Mouse (Mus musculus): ENCODE results near the gene Pgghg. TPM values are rescaled to one million over a fixed set of nuclear protein-coding genes. Genes with fewer than 3 reads are reported as not detected.
A peak's percentile ranks its signal among the peaks of the same experiment; 100 is the strongest.

Pgghg gene
- polyA plus RNA-seq, 1 experiment from 2014 or later = 31.0 TPM

DNA sequence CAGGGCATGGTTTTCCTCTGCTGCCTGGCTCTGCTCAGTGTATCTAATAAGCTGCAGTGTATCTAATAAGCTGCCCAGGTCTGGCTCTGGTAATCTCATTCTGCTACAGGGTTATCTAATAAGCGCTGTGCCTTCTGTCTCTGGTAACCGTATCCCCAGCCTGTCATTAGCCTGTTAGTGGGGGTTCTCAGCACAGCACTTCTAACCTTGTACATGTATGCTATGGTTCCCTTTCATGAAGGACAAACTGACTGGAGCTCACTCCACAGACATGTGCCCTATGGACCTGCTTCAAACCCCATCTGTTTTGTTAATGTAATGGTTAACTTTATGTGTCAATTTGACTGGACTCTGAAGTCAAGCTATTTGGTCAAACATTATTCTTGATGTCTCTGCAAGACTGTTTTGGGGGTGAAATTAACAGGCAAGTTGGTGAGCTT lies 35.5 kb upstream of the Pgghg start:
- Histone ChIP-seq H3K27ac (ENCODE audit: low read length) (no peak overlapping the region), H3K9ac (replicated peaks; ENCODE audit: low read depth, low read length) (no peak overlapping the region), H3K4me1 (ENCODE audit: control insufficient read depth, insufficient read depth, low read length) (no peaks in the 10 kb centered on the region), H3K4me3 (ENCODE audit: low read depth, low read length) (no peak overlapping the region), H3K4me2 (replicated peaks; ENCODE audit: low read depth, low read length) (no peak overlapping the region), H3K36me3 (ENCODE audit: control insufficient read depth, insufficient read depth, low read length) (no peaks in the 10 kb centered on the region), H3K9me3 (ENCODE audit: control insufficient read depth, low read depth, low read length) (no peaks in the 10 kb centered on the region), H3K27me3 (ENCODE audit: control insufficient read depth, insufficient read depth, low read length) (no peaks in the 10 kb centered on the region)
- no peak for ATAC-seq (ENCODE audit: insufficient number of reproducible peaks, insufficient read depth, low FRiP score, low read depth)
- 77% methylated on average over 2 of the region's 2 CpGs for WGBS

DNA sequence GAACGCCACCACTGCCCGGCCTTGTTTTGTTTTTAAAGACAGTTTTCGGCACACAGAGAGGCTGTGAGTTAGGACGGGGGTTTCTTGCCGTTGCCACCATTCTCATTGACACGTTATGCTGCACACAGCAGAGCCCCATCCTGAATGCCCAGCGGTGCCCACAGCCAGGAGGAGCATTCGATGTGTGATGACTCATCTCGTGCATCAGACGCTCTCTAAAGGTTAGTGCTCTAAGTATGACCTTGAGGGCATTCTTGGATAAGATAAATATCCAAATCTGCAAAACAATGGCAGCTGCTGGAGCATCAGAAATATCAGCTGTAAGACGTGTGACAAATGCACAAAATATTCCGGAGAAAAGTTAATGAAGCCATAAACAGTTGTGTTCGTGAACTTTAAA lies 34.1 kb upstream of the Pgghg start:
- Histone ChIP-seq H3K36me3 (ENCODE audit: control insufficient read depth, insufficient read depth, low read length) (no peaks in the 10 kb centered on the region), H3K4me1 (ENCODE audit: control insufficient read depth, insufficient read depth, low read length) (no peaks in the 10 kb centered on the region), H3K27ac (ENCODE audit: low read length) (no peak overlapping the region), H3K27me3 (ENCODE audit: control insufficient read depth, insufficient read depth, low read length) (no peaks in the 10 kb centered on the region), H3K4me3 (ENCODE audit: low read depth, low read length) (no peak overlapping the region), H3K9ac (replicated peaks; ENCODE audit: low read depth, low read length) (no peak overlapping the region), H3K4me2 (replicated peaks; ENCODE audit: low read depth, low read length) (no peak overlapping the region), H3K9me3 (ENCODE audit: control insufficient read depth, low read depth, low read length) (no peaks in the 10 kb centered on the region)
- WGBS = 72% methylated on average over 13 of the region's 13 CpGs
- no peak for ATAC-seq (ENCODE audit: insufficient number of reproducible peaks, insufficient read depth, low FRiP score, low read depth)

DNA sequence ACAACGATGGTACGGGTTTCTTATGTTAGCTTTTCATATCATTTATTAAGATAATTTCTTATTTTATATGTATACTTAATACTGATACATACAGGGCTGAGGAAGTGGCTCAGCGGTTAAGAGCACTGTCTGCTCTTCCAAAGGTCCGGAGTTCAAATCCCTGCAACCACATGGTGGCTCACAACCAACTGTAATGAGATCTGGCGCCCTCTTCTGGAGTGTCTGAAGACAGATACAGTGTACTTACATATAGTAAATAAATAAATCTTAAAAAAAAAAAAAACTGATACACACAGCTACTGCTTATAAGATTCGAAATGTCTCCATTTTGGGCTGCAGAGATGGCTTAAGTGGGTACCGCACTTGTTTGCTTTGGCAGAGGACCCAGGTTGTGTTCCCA lies 33.5 kb upstream of the Pgghg start:
- 81% methylated on average over 7 of the region's 7 CpGs for WGBS
- ATAC-seq (ENCODE audit: insufficient number of reproducible peaks, insufficient read depth, low FRiP score, low read depth) = no peak
- no peaks in the 10 kb centered on the region for H3K27me3 ChIP-seq (ENCODE audit: control insufficient read depth, insufficient read depth, low read length)
- no peak overlapping the region for H3K4me3 ChIP-seq (ENCODE audit: low read depth, low read length)
- H3K27ac ChIP-seq (ENCODE audit: low read length) = no peak overlapping the region
- H3K4me1 ChIP-seq (ENCODE audit: control insufficient read depth, insufficient read depth, low read length) = no peaks in the 10 kb centered on the region
- no peak overlapping the region for H3K9ac ChIP-seq (replicated peaks; ENCODE audit: low read depth, low read length)
- no peaks in the 10 kb centered on the region for H3K9me3 ChIP-seq (ENCODE audit: control insufficient read depth, low read depth, low read length)
- H3K36me3 ChIP-seq (ENCODE audit: control insufficient read depth, insufficient read depth, low read length) = no peaks in the 10 kb centered on the region
- H3K4me2 ChIP-seq (replicated peaks; ENCODE audit: low read depth, low read length) = no peak overlapping the region

DNA sequence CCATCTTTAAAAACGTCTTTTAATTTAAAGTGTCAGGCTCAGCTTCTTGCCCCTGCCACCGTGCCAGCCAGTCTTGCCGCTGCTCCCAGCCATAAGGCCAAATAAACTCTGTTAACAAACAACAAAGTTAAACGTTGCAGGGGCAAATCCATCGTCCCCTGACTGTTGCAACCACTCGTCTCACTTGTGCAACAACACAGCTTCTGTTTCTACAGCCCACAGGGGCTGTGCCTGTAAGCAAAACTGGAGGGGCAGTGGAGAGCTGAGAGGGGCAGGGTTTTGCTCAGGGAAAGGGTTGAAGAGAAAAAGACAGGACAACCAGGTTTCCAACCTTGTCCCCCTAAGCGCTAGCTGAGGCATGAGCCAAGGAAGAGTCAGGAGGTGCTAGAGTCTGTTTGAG lies 33.0 kb upstream of the Pgghg start:
- 50% methylated on average over 7 of the region's 7 CpGs for WGBS
- H3K36me3 ChIP-seq (ENCODE audit: control insufficient read depth, insufficient read depth, low read length) = no peaks in the 10 kb centered on the region
- H3K9me3 ChIP-seq (ENCODE audit: control insufficient read depth, low read depth, low read length) = no peaks in the 10 kb centered on the region
- H3K27me3 ChIP-seq (ENCODE audit: control insufficient read depth, insufficient read depth, low read length) = no peaks in the 10 kb centered on the region
- H3K4me1 ChIP-seq (ENCODE audit: control insufficient read depth, insufficient read depth, low read length) = no peaks in the 10 kb centered on the region
- ATAC-seq (ENCODE audit: insufficient number of reproducible peaks, insufficient read depth, low FRiP score, low read depth) = 0 out of 2 replicates have a peak, but pooled peaks have one; percentile 3
- no peak overlapping the region for H3K4me2 ChIP-seq (replicated peaks; ENCODE audit: low read depth, low read length)
- H3K27ac ChIP-seq (ENCODE audit: low read length) = no peak overlapping the region
- H3K4me3 ChIP-seq (ENCODE audit: low read depth, low read length) = no peak overlapping the region
- H3K9ac ChIP-seq (replicated peaks; ENCODE audit: low read depth, low read length) = no peak overlapping the region

DNA sequence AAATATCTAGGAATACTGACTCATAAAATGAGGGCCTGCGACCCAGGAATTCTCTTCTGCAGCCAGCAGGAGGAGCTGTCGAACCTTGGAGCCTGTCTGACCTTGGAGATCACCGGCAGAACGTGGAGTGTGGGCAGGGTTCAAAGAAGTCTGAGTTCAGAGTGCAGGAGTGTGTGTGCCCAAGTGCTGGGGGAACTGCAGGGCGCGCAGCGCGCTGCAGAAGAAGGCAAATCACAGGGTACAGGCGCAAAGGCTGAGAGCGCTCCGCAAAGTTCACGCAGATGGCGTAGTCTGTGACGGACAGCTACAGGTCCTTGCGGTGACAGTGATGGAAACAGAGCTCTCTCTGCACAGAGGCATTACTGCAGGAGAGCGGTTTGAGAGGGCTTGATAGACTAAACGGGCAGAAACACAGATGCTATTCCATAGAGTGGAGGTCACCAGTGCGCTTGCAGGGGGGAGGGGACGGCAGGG lies 32.5 kb upstream of the Pgghg start:
- WGBS = 2% methylated on average over 19 of the region's 19 CpGs
- ATAC-seq (ENCODE audit: insufficient number of reproducible peaks, insufficient read depth, low FRiP score, low read depth) = peak; percentile 66
- Histone ChIP-seq H3K27ac (ENCODE audit: low read length) (no peak overlapping the region), H3K9ac (replicated peaks; ENCODE audit: low read depth, low read length) (no peak overlapping the region), H3K36me3 (ENCODE audit: control insufficient read depth, insufficient read depth, low read length) (no peaks in the 10 kb centered on the region), H3K4me3 (ENCODE audit: low read depth, low read length) (peak overlapping the region; percentile 35), H3K4me1 (ENCODE audit: control insufficient read depth, insufficient read depth, low read length) (no peaks in the 10 kb centered on the region), H3K27me3 (ENCODE audit: control insufficient read depth, insufficient read depth, low read length) (no peaks in the 10 kb centered on the region), H3K9me3 (ENCODE audit: control insufficient read depth, low read depth, low read length) (no peaks in the 10 kb centered on the region), H3K4me2 (replicated peaks; ENCODE audit: low read depth, low read length) (peak overlapping the region; percentile 83)

DNA sequence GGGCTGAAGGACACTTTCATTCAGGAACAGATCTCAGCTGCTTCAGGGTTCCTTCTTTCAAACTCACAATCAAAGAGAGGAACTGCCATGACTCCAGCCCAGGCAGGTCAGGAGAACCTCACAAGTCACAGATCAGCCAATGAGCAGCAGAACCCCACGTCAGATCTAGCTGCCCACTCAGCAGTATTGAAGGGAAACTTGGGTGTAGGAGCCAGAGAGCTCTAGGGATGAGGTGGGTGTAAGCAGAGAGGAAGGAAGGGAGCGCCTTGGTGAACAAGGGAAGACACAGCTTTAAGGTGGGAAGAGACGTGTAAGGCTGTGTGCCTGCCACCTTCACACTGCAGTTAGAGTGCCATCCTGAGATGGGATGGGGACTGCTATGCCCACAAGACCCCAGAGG lies 28.9 kb upstream of the Pgghg start:
- Histone ChIP-seq H3K36me3 (ENCODE audit: control insufficient read depth, insufficient read depth, low read length) (no peaks in the 10 kb centered on the region), H3K9ac (replicated peaks; ENCODE audit: low read depth, low read length) (no peak overlapping the region), H3K27ac (ENCODE audit: low read length) (peak overlapping the region; percentile 4; the same call in 1 of the 2 replicates), H3K4me3 (ENCODE audit: low read depth, low read length) (no peak overlapping the region), H3K4me1 (ENCODE audit: control insufficient read depth, insufficient read depth, low read length) (no peaks in the 10 kb centered on the region), H3K9me3 (ENCODE audit: control insufficient read depth, low read depth, low read length) (no peaks in the 10 kb centered on the region), H3K4me2 (replicated peaks; ENCODE audit: low read depth, low read length) (no peak overlapping the region), H3K27me3 (ENCODE audit: control insufficient read depth, insufficient read depth, low read length) (no peaks in the 10 kb centered on the region)
- no peak for ATAC-seq (ENCODE audit: insufficient number of reproducible peaks, insufficient read depth, low FRiP score, low read depth)
- 67% methylated on average over 3 of the region's 3 CpGs for WGBS

DNA sequence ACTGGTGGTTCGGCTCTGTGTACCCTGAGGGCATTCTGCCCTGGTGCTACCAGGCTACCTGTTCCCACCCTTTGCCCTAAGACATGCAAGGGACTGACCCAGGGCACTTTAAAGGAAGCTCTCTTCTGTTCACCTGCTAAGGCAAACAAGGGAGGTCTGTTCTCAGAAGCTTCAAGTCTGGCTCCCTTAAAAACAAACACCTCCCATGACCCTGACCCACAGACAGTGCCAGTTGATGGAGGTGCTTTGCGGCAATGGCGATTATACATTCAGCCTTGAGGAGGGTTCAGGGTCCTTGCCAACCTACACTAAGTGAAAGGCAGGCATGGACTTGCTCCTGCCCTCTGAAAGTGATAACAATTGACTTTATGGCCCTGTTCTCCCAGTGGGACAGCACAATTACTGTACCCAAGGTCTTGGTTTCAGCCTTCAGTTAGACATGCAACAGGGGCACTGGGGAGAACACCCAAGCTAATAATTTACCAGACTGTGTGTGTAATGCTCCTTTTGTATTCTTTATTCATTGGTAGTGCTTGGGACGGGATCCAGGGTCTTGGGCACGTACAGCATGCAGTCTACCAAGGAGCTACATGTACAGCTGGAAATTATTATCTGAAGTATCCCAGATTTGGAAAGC lies 28.2 kb upstream of the Pgghg start:
- Histone ChIP-seq H3K4me2 (replicated peaks; ENCODE audit: low read depth, low read length) (no peak overlapping the region), H3K9me3 (ENCODE audit: control insufficient read depth, low read depth, low read length) (no peaks in the 10 kb centered on the region), H3K4me1 (ENCODE audit: control insufficient read depth, insufficient read depth, low read length) (no peaks in the 10 kb centered on the region), H3K27ac (ENCODE audit: low read length) (peak overlapping the region; percentile 4; the same call in 1 of the 2 replicates), H3K36me3 (ENCODE audit: control insufficient read depth, insufficient read depth, low read length) (no peaks in the 10 kb centered on the region), H3K9ac (replicated peaks; ENCODE audit: low read depth, low read length) (no peak overlapping the region), H3K27me3 (ENCODE audit: control insufficient read depth, insufficient read depth, low read length) (no peaks in the 10 kb centered on the region), H3K4me3 (ENCODE audit: low read depth, low read length) (no peak overlapping the region)
- ATAC-seq (ENCODE audit: insufficient number of reproducible peaks, insufficient read depth, low FRiP score, low read depth) = peak; percentile 79
- WGBS = 56% methylated on average over 5 of the region's 5 CpGs

DNA sequence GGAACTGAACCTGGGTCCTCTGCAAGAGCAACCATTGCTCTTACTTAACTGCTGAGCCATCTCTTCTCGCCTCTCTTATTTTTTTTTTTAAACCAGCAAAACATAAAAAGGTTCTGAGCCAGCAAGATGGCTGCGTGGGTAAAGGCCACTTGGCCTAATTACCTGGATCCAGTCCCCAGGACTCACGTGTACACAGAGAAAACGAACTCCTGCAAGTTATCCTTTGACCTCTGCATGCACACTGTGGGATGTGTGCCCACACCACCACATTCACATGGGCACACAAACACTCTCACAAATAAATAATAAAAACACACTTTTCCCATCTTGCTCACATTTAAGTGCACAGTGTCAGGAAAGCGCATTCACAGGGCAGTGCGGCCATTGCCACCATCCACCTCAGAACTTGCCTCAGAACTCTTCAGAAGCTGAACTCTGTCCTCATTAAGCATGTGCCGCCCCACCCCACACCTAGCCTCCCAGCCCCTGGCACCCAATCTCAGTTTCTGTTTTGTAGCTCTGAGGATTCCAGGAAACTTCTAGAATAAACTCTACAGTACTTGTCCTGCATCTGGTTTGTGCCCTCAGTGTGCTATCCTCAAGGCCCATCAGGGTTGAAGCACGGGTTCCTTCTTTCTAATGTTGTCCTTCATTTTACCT lies 27.0 kb upstream of the Pgghg start:
- Histone ChIP-seq H3K9ac (replicated peaks; ENCODE audit: low read depth, low read length) (no peak overlapping the region), H3K4me1 (ENCODE audit: control insufficient read depth, insufficient read depth, low read length) (no peaks in the 10 kb centered on the region), H3K4me2 (replicated peaks; ENCODE audit: low read depth, low read length) (no peak overlapping the region), H3K4me3 (ENCODE audit: low read depth, low read length) (no peak overlapping the region), H3K9me3 (ENCODE audit: control insufficient read depth, low read depth, low read length) (no peaks in the 10 kb centered on the region), H3K27me3 (ENCODE audit: control insufficient read depth, insufficient read depth, low read length) (no peaks in the 10 kb centered on the region), H3K27ac (ENCODE audit: low read length) (peak overlapping the region; percentile 4; the same call in 1 of the 2 replicates), H3K36me3 (ENCODE audit: control insufficient read depth, insufficient read depth, low read length) (no peaks in the 10 kb centered on the region)
- no peak for ATAC-seq (ENCODE audit: insufficient number of reproducible peaks, insufficient read depth, low FRiP score, low read depth)
- WGBS = 81% methylated on average over 8 of the region's 8 CpGs

All from stomach, embryonic 14.5 days (tissue).